Mouse (Mus musculus) G1E (cell line): ENCODE results near the gene Cap2.

Experiments used
- CTCF ChIP-seq: IDR thresholded peaks from 2 replicates; pipeline ENCODE4 v1.5.1; 2012; ENCODE audit warnings: low read depth, low read length, inconsistent platforms, mixed read lengths
- GATA2 ChIP-seq: IDR thresholded peaks from 2 replicates; pipeline ENCODE4 v1.6.1; 2012; ENCODE audit warnings: low read depth, low read length, inconsistent platforms, borderline replicate concordance
- POLR2AphosphoS5 ChIP-seq: IDR thresholded peaks from 2 replicates; pipeline ENCODE4 v1.6.1; 2012; ENCODE audit warnings: low read depth, low read length, inconsistent platforms; ENCODE audit not compliant: insufficient replicate concordance
- TAL1 ChIP-seq: conservative IDR thresholded peaks from 2 replicates; pipeline ENCODE4 v1.6.1; 2012; ENCODE audit warnings: low read depth, low read length, inconsistent platforms, mixed read lengths

- TF ChIP-seq CTCF (no peak), POLR2AphosphoS5 (no peak), TAL1 (no peak), GATA2 (no peak)
Measured at GRCm38 (mm10) chr13:46490644-46491043, 11.0 kb upstream of the Cap2 start.
